Mouse (Mus musculus): Measurements from ENCODE around the gene Morn4.

Morn4 gene

GRCm38 (mm10) chr19:42086166-42086565 is at the start of gene Morn4:
TSS of gene Morn4 (minus strand) at chr19:42086357.
- peak; percentile 91 for DNase-seq

- no peak for DNase-seq
Observed at GRCm38 (mm10) chr19:42135070-42135469, 48.9 kb upstream of the Morn4 start.

GRCm38 (mm10) chr19:42131101-42131500 is 44.9 kb upstream of the Morn4 start:
- no peak for DNase-seq

- DNase-seq: no peak
Observed at GRCm38 (mm10) chr19:42130294-42130606, 44.1 kb upstream of the Morn4 start.

GRCm38 (mm10) chr19:42129509-42130293 is 43.5 kb upstream of the Morn4 start:
- no peak for DNase-seq

GRCm38 (mm10) chr19:42128787-42129508 is 42.8 kb upstream of the Morn4 start, which contains the start of gene Avpi1:
TSS of gene Avpi1 (minus strand) at chr19:42129059.
- DNase-seq: peak; percentile 97

GRCm38 (mm10) chr19:42128052-42128740 is 42.0 kb upstream of the Morn4 start:
- DNase-seq: no peak

GRCm38 (mm10) chr19:42127024-42127423 is 40.9 kb upstream of the Morn4 start:
- DNase-seq: no peak

GRCm38 (mm10) chr19:42126219-42126605 is 40.1 kb upstream of the Morn4 start:
- DNase-seq: no peak

- DNase-seq: no peak
Observed at GRCm38 (mm10) chr19:42125501-42126218, 39.5 kb upstream of the Morn4 start.

- DNase-seq: no peak
Observed at GRCm38 (mm10) chr19:42124684-42125083, 38.5 kb upstream of the Morn4 start.

- DNase-seq: no peak
Observed at GRCm38 (mm10) chr19:42120451-42120850, 34.3 kb upstream of the Morn4 start.

- no peak for DNase-seq
Observed at GRCm38 (mm10) chr19:42118596-42118995, 32.4 kb upstream of the Morn4 start.

GRCm38 (mm10) chr19:42118142-42118541 is 32.0 kb upstream of the Morn4 start:
- DNase-seq: no peak

- DNase-seq: no peak
Observed at GRCm38 (mm10) chr19:42115783-42116335, 29.7 kb upstream of the Morn4 start.

- DNase-seq: no peak
Observed at GRCm38 (mm10) chr19:42104681-42105080, 18.5 kb upstream of the Morn4 start.

GRCm38 (mm10) chr19:42099406-42099805 is 13.2 kb upstream of the Morn4 start:
- DNase-seq: no peak

GRCm38 (mm10) chr19:42090637-42091141 is 4.5 kb upstream of the Morn4 start:
- DNase-seq: no peak

GRCm38 (mm10) chr19:42089748-42090595 is 3.8 kb upstream of the Morn4 start, which contains the start of gene Pi4k2a:
TSS of gene Pi4k2a (plus strand) at chr19:42090470.
- peak; percentile 99 for DNase-seq

GRCm38 (mm10) chr19:42089103-42089747 is 3.1 kb upstream of the Morn4 start:
- peak; percentile 38 for DNase-seq

GRCm38 (mm10) chr19:42085690-42086089 is 467 bp downstream of the Morn4 start:
- DNase-seq: no peak
